Mouse (Mus musculus) forebrain, embryonic 10.5 days (tissue): ENCODE measurements around the gene Hist1h1a. TPM values are rescaled to one million over a fixed set of nuclear protein-coding genes. Genes with fewer than 3 reads are reported as not detected.
"Not testable (repeated sequence)": the region's sequence is repeated elsewhere in the genome, so short reads cannot be mapped to it uniquely, and the experiment has no call there.

Experiments used
- DNase-seq: peaks from one replicate; pipeline ENCODE4 v3.0.0-alpha.2; 2017; ENCODE audit warnings: low spot score; ENCODE audit errors: extremely low spot score
- H3K27ac ChIP-seq: fragments of 300-500 bp; sonication (generic); 2 replicates; pipeline ENCODE4 v1.5.1; 2016; ENCODE audit warnings: mild to moderate bottlenecking
- H3K27me3 ChIP-seq: fragments of 300-500 bp; sonication (generic); 2 replicates; pipeline ENCODE4 v1.6.1; 2016; ENCODE audit warnings: mild to moderate bottlenecking; ENCODE audit not compliant: poor library complexity, severe bottlenecking
- H3K36me3 ChIP-seq: fragments of 300-500 bp; sonication (generic); replicated peaks from 2 replicates; pipeline ENCODE4 v1.6.1; 2016; ENCODE audit warnings: mild to moderate bottlenecking, moderate library complexity
- H3K4me1 ChIP-seq: fragments of 300-500 bp; sonication (generic); 2 replicates; pipeline ENCODE4 v1.6.1; 2016
- H3K4me3 ChIP-seq: fragments of 300-500 bp; sonication (generic); 2 replicates; pipeline ENCODE4 v1.5.1; 2016; ENCODE audit warnings: mild to moderate bottlenecking, moderate library complexity
- H3K9me3 ChIP-seq: fragments of 300-500 bp; sonication (generic); 2 replicates; pipeline ENCODE4 v1.6.1; 2016; ENCODE audit warnings: mild to moderate bottlenecking, moderate library complexity
- WGBS: fragments of 180-500 bp; shearing (Covaris S2); methylation state at CpG from one replicate; pipeline ENCODE4 v1.1.7; 2016; 5-methylcytosine and 5-hydroxymethylcytosine counted together
- polyA plus RNA-seq: library from polyadenylated mRNA; unstranded; fragments of >200 nt; fragmentation: Nextera tagmentation; extraction: Ambion mirVana; gene quantifications from 2 replicates; pipeline ENCODE4 v1.2.1, GENCODE M21; 2016

Hist1h1a gene
- 2.6 and 3.3 TPM in 2 replicates for polyA plus RNA-seq

- peak within 1 kb of the TSS; percentile 91 for H3K27ac ChIP-seq
- H3K9me3 ChIP-seq, result no peaks in the 10 kb centered on the region
- peak; percentile 90 for DNase-seq
- peaks cover 47% of the 10 kb centered on the region for H3K4me1 ChIP-seq
- no peaks in the 10 kb centered on the region for H3K36me3 ChIP-seq
- WGBS, result 3% methylated on average over 34 of the region's 34 CpGs
- peak within 1 kb of the TSS; percentile 61 for H3K4me3 ChIP-seq
- H3K27me3 ChIP-seq, result no peaks in the 10 kb centered on the region
Observed at GRCm38 (mm10) chr13:23763586-23764323, at the start of gene Hist1h1a. Gene Hist1h1a, plus strand, starts transcription at chr13:23763666.

GRCm38 (mm10) chr13:23716261-23717042, 47.0 kb upstream of the Hist1h1a start:
- H3K27me3 ChIP-seq, result peaks cover 9% of the 10 kb centered on the region
- H3K9me3 ChIP-seq, result no peaks in the 10 kb centered on the region
- 92% methylated on average over 5 of the region's 5 CpGs for WGBS
- no peak for DNase-seq
- no peaks in the 10 kb centered on the region for H3K36me3 ChIP-seq
- H3K27ac ChIP-seq, result no peak overlapping the region
- H3K4me3 ChIP-seq, result no peak overlapping the region
- 0 out of 2 replicates have a peak, but pooled peaks cover 2% of the 10 kb centered on the region for H3K4me1 ChIP-seq

- no peaks in the 10 kb centered on the region for H3K36me3 ChIP-seq
- H3K27me3 ChIP-seq, result peaks cover 2% of the 10 kb centered on the region; the same call in 1 of the 2 replicates
- H3K9me3 ChIP-seq, result no peaks in the 10 kb centered on the region
- peak; percentile 10 for DNase-seq
- 0 out of 2 replicates have a peak, but pooled peaks cover 2% of the 10 kb centered on the region for H3K4me1 ChIP-seq
- no peak overlapping the region for H3K4me3 ChIP-seq
- 60% methylated on average over 11 of the region's 11 CpGs for WGBS
- no peak overlapping the region for H3K27ac ChIP-seq
Observed at GRCm38 (mm10) chr13:23717176-23717575, 46.3 kb upstream of the Hist1h1a start.

- not testable (repeated sequence) for H3K27ac ChIP-seq, H3K9me3 ChIP-seq, H3K36me3 ChIP-seq, H3K4me1 ChIP-seq, H3K27me3 ChIP-seq, H3K4me3 ChIP-seq
- peak; percentile 6 for DNase-seq
- 16% methylated on average over 2 of the region's 2 CpGs for WGBS
Observed at GRCm38 (mm10) chr13:23717593-23718245, 45.7 kb upstream of the Hist1h1a start.

GRCm38 (mm10) chr13:23724239-23724638, 39.2 kb upstream of the Hist1h1a start:
- Histone ChIP-seq H3K9me3 (no peaks in the 10 kb centered on the region), H3K36me3 (no peaks in the 10 kb centered on the region), H3K4me3 (no peak overlapping the region), H3K27me3 (no peaks in the 10 kb centered on the region), H3K27ac (no peak overlapping the region), H3K4me1 (peaks cover 4% of the 10 kb centered on the region)
- 88% methylated on average over 4 of the region's 4 CpGs for WGBS
- peak; percentile 10 for DNase-seq

GRCm38 (mm10) chr13:23725213-23725612, 38.3 kb upstream of the Hist1h1a start:
- H3K27me3 ChIP-seq, result no peaks in the 10 kb centered on the region
- no peaks in the 10 kb centered on the region for H3K36me3 ChIP-seq
- H3K27ac ChIP-seq, result peak overlapping the region; percentile 56
- DNase-seq, result no peak
- peaks cover 4% of the 10 kb centered on the region for H3K4me1 ChIP-seq
- no peaks in the 10 kb centered on the region for H3K9me3 ChIP-seq
- H3K4me3 ChIP-seq, result no peak overlapping the region
- no CpG with 5 or more reads among the region's 1 CpGs for WGBS

GRCm38 (mm10) chr13:23728472-23729191, 34.8 kb upstream of the Hist1h1a start:
- Histone ChIP-seq H3K36me3 (no peaks in the 10 kb centered on the region), H3K4me3 (no peak overlapping the region), H3K9me3 (no peaks in the 10 kb centered on the region), H3K27me3 (no peaks in the 10 kb centered on the region), H3K4me1 (peaks cover 4% of the 10 kb centered on the region), H3K27ac (no peak overlapping the region)
- peak; percentile 11 for DNase-seq
- WGBS, result 89% methylated on average over 18 of the region's 18 CpGs

GRCm38 (mm10) chr13:23729192-23729525, 34.3 kb upstream of the Hist1h1a start:
- no peak overlapping the region for H3K4me3 ChIP-seq
- DNase-seq, result peak; percentile 7
- H3K27ac ChIP-seq, result no peak overlapping the region
- H3K36me3 ChIP-seq, result no peaks in the 10 kb centered on the region
- peaks cover 4% of the 10 kb centered on the region for H3K4me1 ChIP-seq
- no peaks in the 10 kb centered on the region for H3K9me3 ChIP-seq
- no peaks in the 10 kb centered on the region for H3K27me3 ChIP-seq
- WGBS, result 90% methylated on average over 9 of the region's 9 CpGs

- no peaks in the 10 kb centered on the region for H3K27me3 ChIP-seq
- 92% methylated on average over 5 of the region's 5 CpGs for WGBS
- no peak overlapping the region for H3K4me3 ChIP-seq
- no peaks in the 10 kb centered on the region for H3K9me3 ChIP-seq
- H3K4me1 ChIP-seq, result peaks cover 4% of the 10 kb centered on the region
- H3K36me3 ChIP-seq, result no peaks in the 10 kb centered on the region
- H3K27ac ChIP-seq, result no peak overlapping the region
- peak; percentile 10 for DNase-seq
Observed at GRCm38 (mm10) chr13:23729706-23730105, 33.8 kb upstream of the Hist1h1a start.

- Histone ChIP-seq H3K36me3 (no peaks in the 10 kb centered on the region), H3K4me3 (no peak overlapping the region), H3K9me3 (no peaks in the 10 kb centered on the region), H3K27ac (no peak overlapping the region), H3K27me3 (no peaks in the 10 kb centered on the region), H3K4me1 (no peaks in the 10 kb centered on the region; the same call in 1 of the 2 replicates)
- peak; percentile 10 for DNase-seq
- WGBS, result 74% methylated on average over 8 of the region's 8 CpGs
Observed at GRCm38 (mm10) chr13:23730479-23730878, 33.0 kb upstream of the Hist1h1a start.

- Histone ChIP-seq H3K27ac (no peak overlapping the region), H3K4me1 (no peaks in the 10 kb centered on the region; the same call in 1 of the 2 replicates), H3K27me3 (no peaks in the 10 kb centered on the region), H3K9me3 (no peaks in the 10 kb centered on the region), H3K36me3 (no peaks in the 10 kb centered on the region), H3K4me3 (no peak overlapping the region)
- 29% methylated on average over 8 of the region's 8 CpGs for WGBS
- peak; percentile 14 for DNase-seq
Observed at GRCm38 (mm10) chr13:23732156-23732804, 31.2 kb upstream of the Hist1h1a start.

GRCm38 (mm10) chr13:23737091-23737490, 26.4 kb upstream of the Hist1h1a start:
- Histone ChIP-seq H3K4me1 (peaks cover 31% of the 10 kb centered on the region), H3K9me3 (no peaks in the 10 kb centered on the region), H3K27ac (peak overlapping the region; percentile 96), H3K27me3 (no peaks in the 10 kb centered on the region), H3K36me3 (no peaks in the 10 kb centered on the region), H3K4me3 (no peak overlapping the region)
- DNase-seq, result no peak
- 73% methylated on average over 5 of the region's 5 CpGs for whole genome bisulfite sequencing
